Mouse (Mus musculus): ENCODE measurements around the gene Hivep2.

Hivep2 gene

GRCm38 (mm10) chr10:14049686-14050085, 83.8 kb downstream of the Hivep2 start:
- DNase-seq: no peak

GRCm38 (mm10) chr10:14050586-14050985, 84.7 kb downstream of the Hivep2 start:
- no peak for DNase-seq

GRCm38 (mm10) chr10:14052109-14052689, 86.3 kb downstream of the Hivep2 start:
- no peak for DNase-seq

- DNase-seq: no peak
Measured at GRCm38 (mm10) chr10:14054860-14055259, 89.0 kb downstream of the Hivep2 start.

- DNase-seq: no peak
Measured at GRCm38 (mm10) chr10:14055533-14055981, 89.7 kb downstream of the Hivep2 start.

GRCm38 (mm10) chr10:14056057-14056456, 90.2 kb downstream of the Hivep2 start:
- no peak for DNase-seq

- no peak for DNase-seq
Measured at GRCm38 (mm10) chr10:14056584-14057451, 90.9 kb downstream of the Hivep2 start.

GRCm38 (mm10) chr10:14057841-14058605, 92.1 kb downstream of the Hivep2 start:
- DNase-seq: no peak

GRCm38 (mm10) chr10:14058742-14059141, 92.9 kb downstream of the Hivep2 start:
- no peak for DNase-seq

- DNase-seq: no peak
Measured at GRCm38 (mm10) chr10:14059581-14059980, 93.7 kb downstream of the Hivep2 start.

GRCm38 (mm10) chr10:14060302-14060701, 94.4 kb downstream of the Hivep2 start:
- no peak for DNase-seq

- no peak for DNase-seq
Measured at GRCm38 (mm10) chr10:14063226-14063625, 97.4 kb downstream of the Hivep2 start.

- DNase-seq: no peak
Measured at GRCm38 (mm10) chr10:14064759-14065395, 99.0 kb downstream of the Hivep2 start.

GRCm38 (mm10) chr10:14067802-14068201, 101.9 kb downstream of the Hivep2 start:
- DNase-seq: no peak

- DNase-seq: no peak
Measured at GRCm38 (mm10) chr10:14070498-14071079, 104.7 kb downstream of the Hivep2 start.

GRCm38 (mm10) chr10:14072504-14072903, 106.6 kb downstream of the Hivep2 start:
- no peak for DNase-seq

GRCm38 (mm10) chr10:14075767-14076166, 109.9 kb downstream of the Hivep2 start:
- DNase-seq: no peak

GRCm38 (mm10) chr10:14076880-14077279, 111.0 kb downstream of the Hivep2 start:
- no peak for DNase-seq

- no peak for DNase-seq
Measured at GRCm38 (mm10) chr10:14080830-14081229, 115.0 kb downstream of the Hivep2 start.

GRCm38 (mm10) chr10:14081824-14082223, 115.9 kb downstream of the Hivep2 start:
- no peak for DNase-seq

- DNase-seq: no peak
Measured at GRCm38 (mm10) chr10:14082275-14082674, 116.4 kb downstream of the Hivep2 start.

- DNase-seq: no peak
Measured at GRCm38 (mm10) chr10:14085241-14085659, 119.4 kb downstream of the Hivep2 start.
